Mouse (Mus musculus) lung, adult 2 months (tissue): ENCODE results near the gene Ano3. TPM values are rescaled to one million over a fixed set of nuclear protein-coding genes. Genes with fewer than 3 reads are reported as not detected.

ENCODE experiments used
- DNase-seq: peaks from one replicate; pipeline ENCODE4 v3.0.0; 2022
- H3K4me1 ChIP-seq: fragments of 200-500 bp; 2 replicates; pipeline ENCODE4 v1.6.1; 2011; ENCODE audit warnings: low read length; ENCODE audit not compliant: control insufficient read depth, insufficient read depth
- H3K4me3 ChIP-seq: fragments of 200-500 bp; replicated peaks from 2 replicates; pipeline ENCODE3; 2011; ENCODE audit warnings: low read depth, mild to moderate bottlenecking, control low read depth, low read length; ENCODE audit errors: extremely low read depth
- CTCF ChIP-seq: fragments of 200-500 bp; IDR thresholded peaks from 2 replicates; pipeline ENCODE4 v1.5.1; 2011; ENCODE audit warnings: mild to moderate bottlenecking, low read length, control low read depth; ENCODE audit not compliant: insufficient read depth
- POLR2A ChIP-seq: fragments of 200-500 bp; IDR thresholded peaks from 2 replicates; pipeline ENCODE4 v1.6.1; 2011; ENCODE audit warnings: low read depth, mild to moderate bottlenecking, control low read depth, low read length, borderline replicate concordance; ENCODE audit errors: extremely low read depth
- WGBS: fragments of 180-500 bp; shearing (Covaris S2); methylation state at CpG from one replicate; pipeline ENCODE4 v1.1.7; 2018; 5-methylcytosine and 5-hydroxymethylcytosine counted together
- polyA plus RNA-seq: library from polyadenylated mRNA; depleted of rRNA; stranded (reverse); fragments of >200 nt; gene quantifications from 2 replicates; pipeline ENCODE4 v1.2.3, GENCODE M21; 2012; rRNA removed

The Ano3 gene
- polyA plus RNA-seq, 1 experiment: 0.02 TPM

GRCm38 (mm10) chr2:110663329-110663728 lies 287.4 kb downstream of the Ano3 start:
- no peak for TF ChIP-seq CTCF
- TF ChIP-seq POLR2A: no peak
- H3K4me3 ChIP-seq: no peak overlapping the region
- H3K4me1 ChIP-seq: no peaks in the 10 kb centered on the region
- 43% methylated on average over 4 of the region's 4 CpGs for WGBS
- no peak for DNase-seq

DNA sequence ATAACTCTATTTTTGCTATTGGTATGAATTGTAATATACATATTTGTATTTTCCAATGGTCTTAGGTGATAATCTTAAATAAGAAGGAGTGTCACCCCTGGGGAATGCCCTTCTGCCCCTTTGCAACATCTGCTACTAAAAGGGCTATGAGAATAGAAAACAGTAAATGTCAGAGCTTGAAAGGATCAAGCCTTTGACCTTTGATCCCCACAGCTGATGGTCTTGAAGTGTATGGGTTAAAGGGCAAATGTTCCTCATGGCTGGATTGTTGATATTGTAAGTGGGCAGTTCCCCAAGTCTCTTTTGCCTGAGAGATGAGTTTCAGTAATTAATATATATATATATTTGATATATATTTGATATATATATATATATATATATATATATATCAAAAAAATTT lies 305.9 kb downstream of the Ano3 start:
- no peak for DNase-seq
- no peak for TF ChIP-seq POLR2A
- TF ChIP-seq CTCF: no peak

DNA sequence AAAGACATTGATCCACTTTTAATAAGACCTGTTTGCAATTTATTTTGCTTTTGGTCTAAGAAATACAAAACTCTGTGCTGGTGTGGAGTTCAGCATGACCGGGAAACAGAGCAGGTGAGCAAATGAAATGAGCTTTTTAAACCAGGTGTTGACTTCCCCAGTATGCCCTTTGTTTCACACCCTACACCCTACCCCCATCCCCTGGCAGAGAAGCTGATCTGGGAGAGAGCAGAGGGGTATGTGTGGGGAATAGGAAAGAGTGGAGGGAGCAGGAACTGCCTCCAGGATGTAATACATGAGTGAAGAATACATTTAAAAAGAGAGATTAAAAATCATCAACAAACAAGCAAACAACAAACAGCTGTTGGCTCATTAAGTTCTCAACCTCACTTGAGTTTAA lies 306.4 kb downstream of the Ano3 start:
- H3K4me3 ChIP-seq: no peak overlapping the region
- DNase-seq: no peak
- WGBS: 52% methylated on average over 1 of the region's 1 CpGs
- H3K4me1 ChIP-seq: no peaks in the 10 kb centered on the region
- TF ChIP-seq POLR2A (no peak), CTCF (no peak)

More for the DNA sequence above, 305.9 kb downstream of the Ano3 start:
- Histone ChIP-seq H3K4me1 (no peaks in the 10 kb centered on the region), H3K4me3 (no peak overlapping the region)

Other genes starting within 250 kb of the Ano3 start
- 0.88 TPM in 1 of 2 replicates, not detected in the other for gene Muc15, start 229.6 kb downstream of the Ano3 start, polyA plus RNA-seq
- gene Gm13941, start 155.1 kb upstream of the Ano3 start, polyA plus RNA-seq: not detected in 2 replicates
- gene Gm15130, start 202.0 kb upstream of the Ano3 start, polyA plus RNA-seq: not detected in 2 replicates